In the genomic region with DNA sequence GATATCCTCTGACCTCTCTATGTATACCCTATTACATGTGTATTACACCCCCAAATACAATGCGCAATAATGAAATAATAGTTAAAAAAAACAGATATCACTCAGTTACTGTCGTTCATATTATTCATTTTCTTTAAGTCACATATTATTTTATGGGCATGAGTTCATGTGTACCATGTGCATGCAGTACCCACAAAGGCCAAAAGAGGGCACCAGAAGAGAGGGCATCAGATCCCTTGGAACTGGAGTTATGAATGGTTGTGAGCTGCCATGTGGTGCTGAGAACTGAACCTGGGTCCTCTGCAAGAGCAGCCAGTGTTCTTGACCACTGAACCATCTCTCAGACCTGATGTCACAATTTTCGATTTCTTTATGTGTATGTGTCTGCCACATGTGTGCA, we compare ENCODE assay signal across 16 mouse cellular contexts. TPM values are rescaled to one million over a fixed set of nuclear protein-coding genes. Genes with fewer than 3 reads are reported as not detected.
DNase-seq lines count a peak whose midpoint lies in the region; ATAC-seq and TF ChIP-seq lines count a peak whose summit lies in the region.
"Had no signal": no experiment of that assay in that cellular context is flagged by ENCODE, and none has a peak within 500 bp of the region (broad histone marks: within the 10 kb centered on the region; RNA-seq: fewer than 3 reads in every experiment).

No protein-coding gene starts in this region.

- no peak for TF ChIP-seq POLR2A in heart, adult 2 months (IDR thresholded peaks at IDR 0.05; ENCODE audit: insufficient read depth, low read depth, low read length)

- no peak for DNase-seq in heart, adult 2 months
- DNase-seq in heart, adult 18-20 months, result no peak
- DNase-seq in liver, postnatal 0 days, result no peak
- DNase-seq in liver (no peak), A20 (ENCODE audit: low read depth, low spot score) (peak; percentile 22), R1 (ENCODE audit: low read depth, low spot score) (peak; percentile 53)
- no peak for DNase-seq in Muller cell, postnatal 12 days (ENCODE audit: inconsistent ontology term)
- DNase-seq: cerebellum, adult 11 months; cerebellum, postnatal 36 days; right cerebral cortex, postnatal 4 days; thymus, postnatal 14 days had no signal

- H3K27ac ChIP-seq in heart, adult 2 months, result no peak overlapping the region
- no peak overlapping the region for H3K27ac ChIP-seq in liver, postnatal 0 days (ENCODE audit: low read depth)
- H3K27ac ChIP-seq: embryonic facial prominence, embryonic 12.5 days; heart, embryonic 13.5 days; liver, embryonic 15.5 days; neural tube, embryonic 13.5 days had no signal

- H3K79me2 ChIP-seq in heart, adult 2 months (replicated peaks; ENCODE audit: control insufficient read depth, insufficient read depth, low read length), result no peaks in the 10 kb centered on the region

- peaks cover 5% of the 10 kb centered on the region; the same call in 1 of the 2 replicates for H3K9me3 ChIP-seq in liver, postnatal 0 days (ENCODE audit: low read length)

- H3K9ac ChIP-seq in heart, adult 2 months (ENCODE audit: low read depth, low read length), result no peak overlapping the region
- no peak overlapping the region for H3K9ac ChIP-seq in liver, postnatal 0 days (replicated peaks)
- H3K9ac ChIP-seq: embryonic facial prominence, embryonic 12.5 days; heart, embryonic 13.5 days; liver, embryonic 15.5 days; neural tube, embryonic 13.5 days had no signal

- 87% methylated on average over 3 of the region's 3 CpGs for WGBS in heart, adult 2 months
- 81% methylated on average over 3 of the region's 3 CpGs for WGBS in liver, postnatal 0 days (ENCODE audit: insufficient replicate concordance)

- no peak overlapping the region for H3K4me2 ChIP-seq in liver, postnatal 0 days (ENCODE audit: low read depth, low read length)
- H3K4me2 ChIP-seq: embryonic facial prominence, embryonic 12.5 days; heart, embryonic 13.5 days; liver, embryonic 15.5 days; neural tube, embryonic 13.5 days had no signal

- H3K27me3 ChIP-seq in heart, adult 2 months (ENCODE audit: control insufficient read depth, insufficient read depth, low read length), result no peaks in the 10 kb centered on the region
- H3K27me3 ChIP-seq in liver, postnatal 0 days (ENCODE audit: insufficient read depth, low read length), result no peaks in the 10 kb centered on the region
- H3K27me3 ChIP-seq: embryonic facial prominence, embryonic 12.5 days; liver, embryonic 15.5 days; neural tube, embryonic 13.5 days had no signal

- H3K4me1 ChIP-seq in heart, adult 2 months (ENCODE audit: control insufficient read depth, insufficient read depth, low read length), result no peaks in the 10 kb centered on the region
- H3K4me1 ChIP-seq in liver, postnatal 0 days (ENCODE audit: insufficient read depth), result no peaks in the 10 kb centered on the region
- H3K4me1 ChIP-seq: heart, embryonic 13.5 days; liver, embryonic 15.5 days had no signal

- TF ChIP-seq CTCF in heart, adult 2 months (IDR thresholded peaks at IDR 0.05), result peak; percentile 56
- TF ChIP-seq CTCF in liver, postnatal 0 days (IDR thresholded peaks at IDR 0.05; ENCODE audit: low read depth), result peak; percentile 48

- no peak for ATAC-seq in liver, postnatal 0 days
- ATAC-seq: midbrain, embryonic 16.5 days had no signal

- intact Hi-C loops in heart, adult 2 months (cut with DNase I), result no loop called here

- TF ChIP-seq EP300 in heart, adult 2 months (IDR thresholded peaks at IDR 0.05; ENCODE audit: insufficient read depth, low read depth, low read length), result no peak
- TF ChIP-seq EP300 in liver, postnatal 0 days (IDR thresholded peaks at IDR 0.05; ENCODE audit: low read depth), result no peak

- H3K36me3 ChIP-seq in heart, adult 2 months (ENCODE audit: control insufficient read depth, insufficient read depth, low read length), result no peaks in the 10 kb centered on the region
- peaks cover 10% of the 10 kb centered on the region for H3K36me3 ChIP-seq in liver, postnatal 0 days (replicated peaks; ENCODE audit: insufficient read depth, low read length)

- no peak overlapping the region for H3K4me3 ChIP-seq in heart, adult 2 months
- no peak overlapping the region for H3K4me3 ChIP-seq in liver, postnatal 0 days (ENCODE audit: low read depth, low read length)
- H3K4me3 ChIP-seq: embryonic facial prominence, embryonic 12.5 days; heart, embryonic 13.5 days; liver, embryonic 15.5 days; neural tube, embryonic 13.5 days had no signal

RNA-seq across cellular contexts. Expression of gene Dicer1, which starts 47.6 kb away (rescaled TPM):
- 10 to 100 TPM; 19.6 to 24.3 TPM for total RNA-seq in heart, adult 2 months (2021)
- 6.9 and 11.2 TPM in 2 replicates for polyA plus RNA-seq in heart, adult 2 months (2012; rRNA removed)
- total RNA-seq in heart, adult 18-20 months (2021), result 10 to 100 TPM; 20.5 to 21.6 TPM
- 10.2 and 11.7 TPM in 2 replicates for polyA plus RNA-seq in liver, postnatal 0 days (2015; fragmentation: Nextera tagmentation; extraction: Ambion mirVana)

Comparison
In these comparisons a context has a peak if more than half of its experiments do, and no peak if none do; other contexts are left out.
1. DNase-seq: peak in A20 (single experiment) and R1 (single experiment); none in heart, adult 2 months (0 of 2), heart, adult 18-20 months (0 of 2), liver, postnatal 0 days (single experiment), liver (single experiment) and Muller cell, postnatal 12 days (single experiment).